Mouse (Mus musculus) neural tube, embryonic 11.5 days (tissue): Measurements from ENCODE around the gene 4932415D10Rik. TPM values are rescaled to one million over a fixed set of nuclear protein-coding genes. Genes with fewer than 3 reads are reported as not detected.
A peak's percentile ranks its signal among the peaks of the same experiment; 100 is the strongest.

Source experiments
- ATAC-seq: fragments of 200-750 bp; cut with Nextera tagmentation; 2 replicates; pipeline ENCODE4 v1.8.0; 2017; ENCODE audit warnings: moderate number of reproducible peaks, mild to moderate bottlenecking, moderate TSS enrichment, moderate library complexity; ENCODE audit not compliant: insufficient read depth, low FRiP score, low TSS enrichment
- DNase-seq: peaks from one replicate; pipeline ENCODE4 v3.0.0-alpha.2; 2015; ENCODE audit warnings: low spot score
- H3K27ac ChIP-seq: fragments of 300-500 bp; sonication (generic); 2 replicates; pipeline ENCODE4 v1.5.1; 2014; ENCODE audit warnings: low read depth, mild to moderate bottlenecking, low read length
- H3K27me3 ChIP-seq: fragments of 300-500 bp; sonication (generic); 2 replicates; pipeline ENCODE4 v1.6.1; 2014; ENCODE audit warnings: mild to moderate bottlenecking, low read length, mixed read lengths; ENCODE audit not compliant: control insufficient read depth, insufficient read depth
- H3K36me3 ChIP-seq: fragments of 300-500 bp; sonication (generic); 2 replicates; pipeline ENCODE4 v1.6.1; 2014; ENCODE audit warnings: mild to moderate bottlenecking, low read length, moderate library complexity, mixed read lengths; ENCODE audit not compliant: control insufficient read depth, insufficient read depth
- H3K4me1 ChIP-seq: fragments of 300-500 bp; sonication (generic); 2 replicates; pipeline ENCODE4 v1.6.1; 2014; ENCODE audit warnings: low read length, mixed read lengths; ENCODE audit not compliant: control insufficient read depth, insufficient read depth
- H3K4me2 ChIP-seq: fragments of 300-500 bp; sonication (generic); 2 replicates; pipeline ENCODE4 v1.6.1; 2014; ENCODE audit warnings: low read depth, mild to moderate bottlenecking, moderate library complexity
- H3K4me3 ChIP-seq: fragments of 300-500 bp; sonication (generic); 2 replicates; pipeline ENCODE4 v1.5.1; 2014; ENCODE audit warnings: low read depth, low read length
- H3K9ac ChIP-seq: fragments of 300-500 bp; sonication (generic); 2 replicates; pipeline ENCODE4 v1.6.1; 2014; ENCODE audit warnings: mild to moderate bottlenecking, low read length
- H3K9me3 ChIP-seq: fragments of 300-500 bp; sonication (generic); 2 replicates; pipeline ENCODE4 v1.6.1; 2016; ENCODE audit warnings: low read length; ENCODE audit not compliant: control insufficient read depth
- WGBS: fragments of 180-500 bp; shearing (Covaris S2); extraction: QIAGEN DNeasy Blood & Tissue Kit; methylation state at CpG from one replicate; pipeline ENCODE4 v1.1.7; 2014; 5-methylcytosine and 5-hydroxymethylcytosine counted together
- polyA plus RNA-seq: library from polyadenylated mRNA; unstranded; fragments of >200 nt; fragmentation: Nextera tagmentation; extraction: Ambion mirVana; gene quantifications from 2 replicates; pipeline ENCODE4 v1.2.1, GENCODE M21; 2014

4932415D10Rik gene
- polyA plus RNA-seq, 1 experiment from 2014 or later = not detected

GRCm38 (mm10) chr10:82241401-82241788, 75.0 kb downstream of the 4932415D10Rik start:
- Histone ChIP-seq H3K36me3 (peaks cover 2% of the 10 kb centered on the region; the same call in 1 of the 2 replicates), H3K27ac (0 out of 2 replicates have a peak overlapping the region, but pooled peaks have one; percentile 46), H3K9me3 (no peaks in the 10 kb centered on the region), H3K27me3 (no peaks in the 10 kb centered on the region), H3K4me3 (peak overlapping the region; percentile 79), H3K4me2 (peak overlapping the region; percentile 51), H3K9ac (peak overlapping the region; percentile 83; the same call in 1 of the 2 replicates), H3K4me1 (peaks cover 4% of the 10 kb centered on the region; the same call in 1 of the 2 replicates)
- WGBS = 70% methylated on average over 5 of the region's 5 CpGs
- no peak for ATAC-seq
- no peak for DNase-seq

- H3K4me1 ChIP-seq = peaks cover 4% of the 10 kb centered on the region; the same call in 1 of the 2 replicates
- WGBS = 4% methylated on average over 27 of the region's 27 CpGs
- peak within 1 kb of the TSS; percentile 46; the same call in 1 of the 2 replicates for H3K27ac ChIP-seq
- H3K4me2 ChIP-seq = peak within 1 kb of the TSS; percentile 51
- peak within 1 kb of the TSS; percentile 83 for H3K9ac ChIP-seq
- no peaks in the 10 kb centered on the region for H3K9me3 ChIP-seq
- peak; percentile 82 for DNase-seq
- H3K27me3 ChIP-seq = no peaks in the 10 kb centered on the region
- H3K4me3 ChIP-seq = peak within 1 kb of the TSS; percentile 79
- peaks cover 2% of the 10 kb centered on the region; the same call in 1 of the 2 replicates for H3K36me3 ChIP-seq
- peak; percentile 100 for ATAC-seq
Measured at GRCm38 (mm10) chr10:82240742-82241400, 75.5 kb downstream of the 4932415D10Rik start, which contains the start of gene Zfp938. Zfp938 (minus strand) TSS chr10:82241280.

Other genes with a start within 250 kb of the 4932415D10Rik start
- 6.0 and 7.4 TPM in 2 replicates for gene BC024063, start 233.2 kb downstream of the 4932415D10Rik start, polyA plus RNA-seq
- 4.9 and 5.0 TPM in 2 replicates for gene AU041133, start 188.6 kb downstream of the 4932415D10Rik start, polyA plus RNA-seq
- 15.7 and 19.0 TPM in 2 replicates for gene Zfp938, start 75.3 kb downstream of the 4932415D10Rik start, polyA plus RNA-seq
- 7.8 and 9.8 TPM in 2 replicates for gene Gm4924, start 37.7 kb upstream of the 4932415D10Rik start, polyA plus RNA-seq
- not detected in 2 replicates for gene Gm1553, start 176.0 kb upstream of the 4932415D10Rik start, polyA plus RNA-seq